Mouse (Mus musculus) MEL (cell line): Measurements from ENCODE around the gene Enthd1.

Source experiments
- CTCF ChIP-seq, 3 experiments: IDR thresholded peaks in 2 of 3; conservative IDR thresholded peaks in 1 of 3; 2 replicates each; pipeline ENCODE4 v1.5.1; 2011 to 2012; ENCODE audit warnings: low read length in 3 of 3, low read depth in 2 of 3, mild to moderate bottlenecking in 2 of 3, improper control_type of control experiment in 1 of 3, inconsistent platforms in 1 of 3, mixed read lengths in 1 of 3, moderate library complexity in 1 of 3; ENCODE audit not compliant: control insufficient read depth in 1 of 3, insufficient read depth in 1 of 3, poor library complexity in 1 of 3, severe bottlenecking in 1 of 3
- E2F4 ChIP-seq: IDR thresholded peaks from 2 replicates; pipeline ENCODE4 v1.6.1; 2011; ENCODE audit warnings: low read depth, low read length, improper control_type of control experiment, borderline replicate concordance
- KAT2A ChIP-seq: conservative IDR thresholded peaks from 2 replicates; pipeline ENCODE4 v1.6.1; 2012; ENCODE audit warnings: low read depth, low read length, improper control_type of control experiment, inconsistent platforms
- MXI1 ChIP-seq: IDR thresholded peaks from 2 replicates; pipeline ENCODE4 v1.6.1; 2011; ENCODE audit warnings: mild to moderate bottlenecking, low read depth, low read length, improper control_type of control experiment
- POLR2A ChIP-seq, 2 experiments: IDR thresholded peaks; 2 replicates each; pipeline ENCODE4 v1.6.1; 2011 to 2012; ENCODE audit warnings: low read length in 2 of 2, mild to moderate bottlenecking in 2 of 2, control low read depth in 1 of 2, improper control_type of control experiment in 1 of 2, low read depth in 1 of 2, moderate library complexity in 1 of 2; ENCODE audit not compliant: control insufficient read depth in 1 of 2, insufficient read depth in 1 of 2, poor library complexity in 1 of 2
- RCOR1 ChIP-seq: IDR thresholded peaks from 2 replicates; pipeline ENCODE4 v1.6.1; 2012; ENCODE audit warnings: low read depth, mild to moderate bottlenecking, inconsistent platforms, low read length, improper control_type of control experiment
- TCF12 ChIP-seq: IDR thresholded peaks from 2 replicates; pipeline ENCODE4 v1.6.1; 2014; ENCODE audit warnings: low read depth, mild to moderate bottlenecking, inconsistent platforms, low read length, improper control_type of control experiment, moderate library complexity

- TF ChIP-seq POLR2A (IDR thresholded peaks at IDR 0.05; ENCODE audit: control insufficient read depth in 1 of 2, insufficient read depth in 1 of 2, low read depth in 1 of 2, low read length in 2 of 2, poor library complexity in 1 of 2): no peak
- no peak for TF ChIP-seq MXI1
- no peak for TF ChIP-seq CTCF (IDR thresholded peaks at IDR 0.05 in 2 of 3, conservative IDR thresholded peaks at IDR 0.05 in 1 of 3; ENCODE audit: control insufficient read depth in 1 of 3, insufficient read depth in 1 of 3, low read depth in 2 of 3, low read length in 3 of 3, poor library complexity in 1 of 3, severe bottlenecking in 1 of 3)
- TF ChIP-seq RCOR1: peak; percentile 15; the same call in 1 of the 2 replicates
- TF ChIP-seq KAT2A: no peak
- TF ChIP-seq TCF12: peak; percentile 69; the same call in 1 of the 2 replicates
- TF ChIP-seq E2F4: no peak
Observed at GRCm38 (mm10) chr15:80518567-80519223, 46.3 kb downstream of the Enthd1 start.
